ENCODE assay signal across 18 mouse cellular contexts in the genomic region with DNA sequence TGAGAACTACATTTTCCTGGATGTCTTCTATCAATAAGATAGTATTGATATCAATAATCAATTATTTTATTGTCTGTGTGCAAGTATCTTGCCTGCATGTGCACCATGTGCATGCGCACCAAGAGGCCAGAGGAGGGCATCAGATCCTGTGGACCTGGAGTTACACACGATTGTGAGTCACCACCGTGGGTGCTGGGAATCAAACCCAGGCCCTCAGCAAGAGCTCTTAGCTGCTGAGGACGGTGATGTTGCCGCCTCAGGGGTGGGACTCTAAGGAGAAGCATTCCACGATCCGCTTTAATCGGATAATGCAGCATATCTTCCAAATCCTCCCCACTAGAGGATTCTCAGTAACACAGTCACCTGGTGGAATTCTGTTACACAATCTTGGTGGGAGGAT. TPM values are rescaled to one million over a fixed set of nuclear protein-coding genes. Genes with fewer than 3 reads are reported as not detected.
DNase-seq lines count a peak whose midpoint lies in the region; ATAC-seq lines count a peak whose summit lies in the region.
"Had no signal": no experiment of that assay in that cellular context is flagged by ENCODE, and none has a peak within 500 bp of the region (broad histone marks: within the 10 kb centered on the region; RNA-seq: fewer than 3 reads in every experiment).

No protein-coding gene starts in this region.

- H3K9ac ChIP-seq in neural tube, embryonic 12.5 days, result no peak overlapping the region
- no peak overlapping the region for H3K9ac ChIP-seq in midbrain, embryonic 15.5 days
- H3K9ac ChIP-seq: forebrain, embryonic 13.5 days; heart, embryonic 15.5 days; liver, embryonic 14.5 days had no signal

- no peak overlapping the region for H3K27ac ChIP-seq in neural tube, embryonic 12.5 days
- no peak overlapping the region for H3K27ac ChIP-seq in midbrain, embryonic 15.5 days
- H3K27ac ChIP-seq: forebrain, embryonic 13.5 days; heart, embryonic 15.5 days; kidney, postnatal 0 days; left cerebral cortex, adult 2 months; liver, embryonic 14.5 days had no signal

- ATAC-seq in cerebellum, adult (ENCODE audit: insufficient number of reproducible peaks, low FRiP score, low TSS enrichment), result no peak
- ATAC-seq in neural tube, embryonic 12.5 days (ENCODE audit: low FRiP score, low read depth), result no peak
- no peak for ATAC-seq in midbrain, embryonic 15.5 days (replicated peaks)
- ATAC-seq: CD4-positive, CD25-positive, alpha-beta regulatory T cell, adult 4 months; forebrain, embryonic 13.5 days; lung, postnatal 0 days had no signal

- DNase-seq in cerebellum, adult 11 months, result peak; percentile 41
- no peak for DNase-seq in neural tube, embryonic 10.5 days (ENCODE audit: extremely low spot score, low spot score)
- no peak for DNase-seq in layer of hippocampus, postnatal 36 days
- DNase-seq in urinary bladder, postnatal 10 days (ENCODE audit: low spot score), result no peak
- no peak for DNase-seq in testis, postnatal 14 days (ENCODE audit: low spot score)
- DNase-seq: kidney, adult 11 months; spleen, adult 18-20 months had no signal

- peak overlapping the region; percentile 99 for H3K4me2 ChIP-seq in neural tube, embryonic 12.5 days (replicated peaks)
- H3K4me2 ChIP-seq in midbrain, embryonic 15.5 days, result no peak overlapping the region

- H3K4me3 ChIP-seq in neural tube, embryonic 12.5 days, result no peak overlapping the region
- H3K4me3 ChIP-seq in midbrain, embryonic 15.5 days, result 0 out of 2 replicates have a peak overlapping the region, but pooled peaks have one; percentile 70

- no peaks in the 10 kb centered on the region; the same call in 1 of the 2 replicates for H3K36me3 ChIP-seq in neural tube, embryonic 12.5 days
- H3K36me3 ChIP-seq in midbrain, embryonic 15.5 days (replicated peaks), result no peaks in the 10 kb centered on the region
- H3K36me3 ChIP-seq: G1E had no signal

- H3K4me1 ChIP-seq in neural tube, embryonic 12.5 days, result peaks cover 44% of the 10 kb centered on the region
- peaks cover 44% of the 10 kb centered on the region for H3K4me1 ChIP-seq in midbrain, embryonic 15.5 days

- peaks cover 5% of the 10 kb centered on the region for H3K9me3 ChIP-seq in neural tube, embryonic 12.5 days
- H3K9me3 ChIP-seq in midbrain, embryonic 15.5 days, result no peaks in the 10 kb centered on the region
- H3K9me3 ChIP-seq: forebrain, embryonic 13.5 days; heart, embryonic 15.5 days had no signal

- WGBS in neural tube, embryonic 12.5 days, result 97% methylated on average over 8 of the region's 8 CpGs
- 91% methylated on average over 8 of the region's 8 CpGs for WGBS in midbrain, embryonic 15.5 days

- 0 out of 2 replicates have a peak, but pooled peaks cover 4% of the 10 kb centered on the region for H3K27me3 ChIP-seq in neural tube, embryonic 12.5 days (replicated peaks)
- no peaks in the 10 kb centered on the region for H3K27me3 ChIP-seq in midbrain, embryonic 15.5 days (replicated peaks)

RNA-seq across cellular contexts. Expression of a gene that starts 2.2 kb away (rescaled TPM):
- polyA plus RNA-seq in neural tube, embryonic 12.5 days (2016; fragmentation: Nextera tagmentation; extraction: Ambion mirVana), result 25.2 and 30.6 TPM in 2 replicates
- polyA plus RNA-seq in midbrain, embryonic 15.5 days (2015; fragmentation: Nextera tagmentation; extraction: Ambion mirVana), result 21.3 and 21.5 TPM in 2 replicates
- total RNA-seq in layer of hippocampus, postnatal 36 days (2021), result 10 to 100 TPM; 13.9 to 14.2 TPM
- polyA plus RNA-seq: G1E had no signal
